Mouse (Mus musculus) megakaryocyte progenitor cell, adult 5-6 weeks (primary cell): ENCODE results near the gene Yif1b. TPM values are rescaled to one million over a fixed set of nuclear protein-coding genes. Genes with fewer than 3 reads are reported as not detected.

Experiments used
- ATAC-seq: replicated peaks from 2 replicates; pipeline ENCODE4 v1.8.0; 2016; ENCODE audit warnings: mild to moderate bottlenecking, moderate TSS enrichment, inconsistent platforms; ENCODE audit not compliant: poor library complexity
- total RNA-seq, 2 experiments: library from RNA; stranded (forward) in 1 of 2; stranded (reverse) in 1 of 2; fragments of 157-497, 149-512 nt in 1 of 2; fragments of 200-1000 nt in 1 of 2; gene quantifications; 2 replicates each; pipeline versions ENCODE4 v1.2.3 to v1.2.4; 2015 to 2017

Gene Yif1b
- total RNA-seq, 2 experiments from 2014 or later = 34.1 to 75.8 TPM

DNA sequence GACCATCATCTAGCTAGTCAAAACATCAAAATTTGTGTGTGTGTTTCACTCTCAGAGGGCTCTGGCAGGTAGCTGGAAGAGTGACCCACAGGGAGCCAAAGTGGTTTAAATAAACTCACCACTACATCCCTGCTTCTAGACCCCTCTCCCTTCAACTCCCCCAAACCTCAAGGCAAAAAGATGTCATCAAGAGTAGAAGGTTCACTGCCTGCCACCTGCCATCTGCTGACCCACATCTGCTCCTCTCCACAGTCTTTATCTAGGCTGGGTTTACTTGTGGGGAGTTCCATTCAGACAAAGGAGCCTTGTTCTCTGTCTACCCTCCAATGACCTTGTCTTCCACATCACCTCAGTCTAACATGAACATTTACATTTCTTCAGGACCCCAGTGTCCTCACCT lies 41.1 kb downstream of the Yif1b start:
- no peak for ATAC-seq

DNA sequence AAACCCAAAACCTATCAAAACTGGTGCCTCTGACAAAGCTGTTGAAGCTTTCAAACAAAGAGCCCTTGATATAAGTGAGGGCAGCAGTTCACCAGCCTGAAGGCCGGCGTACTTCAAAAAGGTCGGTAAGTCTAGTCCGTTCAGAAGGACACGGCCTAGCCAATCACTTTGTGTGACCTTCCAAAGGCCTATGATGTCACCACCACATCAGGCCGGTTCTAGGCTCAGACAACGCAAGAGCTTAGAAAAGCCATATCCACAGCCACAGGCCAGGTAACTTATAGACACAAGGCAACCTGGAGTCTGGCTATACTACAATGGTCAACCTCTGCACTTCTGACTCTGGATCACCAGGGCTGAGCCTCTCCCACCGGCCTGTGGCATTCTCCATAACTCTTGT lies 41.8 kb downstream of the Yif1b start:
- no peak for ATAC-seq

DNA sequence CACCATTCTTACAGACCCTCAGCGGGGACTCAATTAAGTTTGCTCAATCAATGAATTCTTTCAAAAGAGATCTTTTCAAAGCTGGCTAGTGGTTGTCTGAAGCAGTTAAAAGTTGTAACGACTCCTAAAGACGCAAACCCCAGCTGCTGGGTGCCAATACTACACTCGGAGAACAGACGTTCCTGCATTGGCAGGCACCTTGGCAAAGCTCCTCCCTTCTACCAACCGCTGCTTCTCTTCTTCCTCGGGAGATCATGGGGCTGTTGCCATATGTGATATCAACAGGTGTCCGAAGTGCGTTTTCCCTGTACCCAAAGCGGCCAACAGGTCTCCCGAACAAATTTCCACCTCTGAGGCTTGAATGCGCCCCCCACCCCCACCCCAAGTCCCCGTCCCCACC lies 42.7 kb downstream of the Yif1b start:
- ATAC-seq = peak; percentile 53

DNA sequence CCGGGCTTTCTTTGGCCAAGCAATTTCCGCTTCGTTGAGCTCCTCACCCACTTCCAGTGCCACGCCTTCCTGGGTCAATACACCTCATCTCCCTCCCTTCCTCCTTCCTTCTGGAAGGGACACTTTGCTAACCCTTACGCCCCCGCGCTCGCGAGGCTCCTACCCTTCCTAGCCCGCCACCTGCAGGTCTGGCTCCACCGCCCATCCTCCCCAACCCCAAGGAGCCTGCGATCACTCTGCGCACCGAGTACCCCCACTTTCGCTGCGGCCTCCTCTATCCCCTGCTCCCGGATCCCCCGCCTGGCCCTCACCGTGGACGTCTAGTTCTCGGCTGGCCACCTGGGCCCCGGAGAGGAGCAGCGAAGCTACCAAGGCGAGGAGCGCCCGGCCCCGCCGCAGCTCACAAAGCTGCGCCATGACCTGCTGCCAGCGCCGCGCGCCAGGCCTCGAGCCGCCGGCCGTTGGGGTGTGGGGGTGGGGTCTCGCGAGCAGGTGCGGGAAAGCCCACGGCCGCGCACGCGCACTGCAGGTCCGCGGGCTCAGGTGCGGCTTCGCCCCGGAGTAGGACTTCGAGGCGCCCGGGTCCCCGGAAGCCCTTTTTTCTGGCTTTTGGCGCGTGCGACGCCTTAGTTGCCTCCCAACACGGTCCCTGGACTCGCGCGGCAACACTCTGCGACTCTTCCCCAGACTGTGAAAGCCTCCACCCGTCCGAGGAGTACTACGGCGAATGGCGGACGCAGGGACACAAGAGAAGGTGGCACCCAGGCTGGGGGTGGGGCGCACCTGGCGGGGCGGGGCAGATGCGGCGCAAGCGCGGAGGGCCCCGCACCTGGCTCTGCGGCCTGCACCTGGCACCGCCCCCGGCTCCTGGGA lies 43.3 kb downstream of the Yif1b start, which contains the start of gene Spint2:
Gene Spint2 (minus strand): TSS at position 712 of the 873 bp plus-strand sequence.
- ATAC-seq = peak; percentile 51

DNA sequence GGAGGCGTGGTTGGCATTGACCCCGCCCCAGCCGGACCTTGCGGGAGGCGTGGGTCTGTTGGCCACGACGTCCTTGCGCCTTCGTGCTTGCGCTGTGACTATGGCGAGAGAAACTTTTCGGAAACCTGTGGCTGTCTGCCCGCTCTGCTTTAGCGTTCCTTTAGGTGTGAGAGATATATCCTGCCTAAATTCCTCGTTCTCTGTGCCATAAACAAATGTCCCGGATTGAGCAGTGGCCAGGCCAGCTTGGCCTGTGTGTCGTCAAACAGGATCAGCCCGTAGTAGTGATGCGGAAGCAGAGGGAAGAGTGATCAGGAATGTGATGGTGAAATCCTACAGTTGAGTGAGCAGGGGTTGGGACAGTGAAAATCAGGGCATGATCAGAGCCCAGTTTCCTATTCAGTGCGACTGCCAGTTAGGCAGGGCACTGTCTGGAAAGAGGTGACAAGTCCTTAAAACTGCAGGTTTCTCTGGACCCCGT lies 44.0 kb downstream of the Yif1b start:
- peak; percentile 48 for ATAC-seq

DNA sequence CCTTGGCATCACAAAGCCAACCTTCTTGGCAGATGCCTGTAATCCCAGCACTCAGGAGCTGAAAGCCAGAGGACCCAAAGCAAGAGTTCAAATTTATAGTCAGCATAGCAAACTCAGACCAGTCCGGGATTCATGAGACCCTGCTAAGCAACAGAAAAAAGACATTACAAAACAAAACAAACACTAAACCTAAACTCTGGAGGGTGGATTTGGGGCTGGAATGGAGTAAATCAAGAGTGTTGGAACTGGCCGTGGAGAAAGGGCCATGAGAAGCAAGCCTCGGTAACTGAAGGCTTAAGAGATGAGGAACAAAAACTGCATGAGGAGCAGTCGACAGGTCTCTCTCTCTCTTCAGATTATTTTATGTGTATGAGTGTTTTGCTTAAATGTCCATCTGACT lies 45.7 kb downstream of the Yif1b start:
- ATAC-seq = no peak

DNA sequence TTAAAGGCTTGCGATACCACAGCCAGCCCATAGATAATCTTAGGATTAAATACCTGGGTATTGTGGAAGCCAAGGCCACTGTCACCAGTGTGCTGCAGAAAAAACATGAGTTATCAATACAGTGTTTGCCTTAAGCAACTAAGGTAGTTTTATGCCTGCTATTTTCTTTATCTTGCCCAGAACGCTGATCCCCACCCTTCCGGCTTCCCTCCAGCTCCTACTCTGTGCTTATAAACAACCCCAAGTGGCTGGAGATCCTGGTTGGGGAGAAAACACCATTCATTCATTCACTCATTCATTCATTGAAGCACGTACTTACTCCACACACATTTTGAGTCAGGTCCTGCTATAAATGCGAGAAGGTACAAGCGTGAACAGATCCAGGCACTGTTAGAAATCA lies 46.4 kb downstream of the Yif1b start:
- no peak for ATAC-seq

DNA sequence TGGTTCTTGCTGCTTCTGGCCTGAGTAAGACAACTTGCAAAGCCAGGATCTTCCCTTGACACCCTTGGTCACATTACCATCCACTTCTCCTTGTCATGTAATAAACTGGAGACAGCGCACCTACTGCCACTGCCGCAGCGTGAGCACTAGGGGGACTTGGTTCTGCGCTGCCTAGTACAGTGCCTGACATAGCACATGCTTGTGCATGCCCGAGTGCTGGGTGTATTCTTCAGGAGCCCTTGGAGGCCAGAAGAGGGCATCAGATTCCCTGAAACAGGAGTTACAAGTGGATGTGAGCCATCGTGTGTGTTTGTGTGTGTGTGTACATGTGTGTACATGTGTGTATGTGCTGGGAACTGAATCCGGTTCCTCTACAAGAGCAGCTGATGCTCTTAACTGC lies 49.4 kb downstream of the Yif1b start:
- peak; percentile 26; the same call in 1 of the 2 replicates for ATAC-seq

DNA sequence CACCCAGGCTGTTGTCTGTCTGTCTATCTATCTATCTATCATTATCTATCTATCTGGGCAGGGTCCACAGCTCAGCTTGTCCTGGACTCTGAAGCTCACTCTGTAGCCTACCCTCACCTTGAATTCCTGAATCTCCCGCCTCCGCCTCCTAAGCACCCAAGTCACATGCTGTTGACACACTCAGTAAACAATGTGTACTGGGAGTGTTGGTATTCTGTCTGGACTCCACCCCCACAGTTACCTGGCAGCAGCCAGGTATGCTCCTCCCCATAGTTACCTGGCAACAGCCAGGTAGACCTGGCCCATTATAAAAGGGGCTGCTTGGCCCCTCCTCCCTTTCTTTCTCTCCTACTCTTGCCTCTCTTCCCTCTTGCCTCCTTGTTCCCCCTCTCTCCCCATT lies 50.0 kb downstream of the Yif1b start:
- no peak for ATAC-seq

DNA sequence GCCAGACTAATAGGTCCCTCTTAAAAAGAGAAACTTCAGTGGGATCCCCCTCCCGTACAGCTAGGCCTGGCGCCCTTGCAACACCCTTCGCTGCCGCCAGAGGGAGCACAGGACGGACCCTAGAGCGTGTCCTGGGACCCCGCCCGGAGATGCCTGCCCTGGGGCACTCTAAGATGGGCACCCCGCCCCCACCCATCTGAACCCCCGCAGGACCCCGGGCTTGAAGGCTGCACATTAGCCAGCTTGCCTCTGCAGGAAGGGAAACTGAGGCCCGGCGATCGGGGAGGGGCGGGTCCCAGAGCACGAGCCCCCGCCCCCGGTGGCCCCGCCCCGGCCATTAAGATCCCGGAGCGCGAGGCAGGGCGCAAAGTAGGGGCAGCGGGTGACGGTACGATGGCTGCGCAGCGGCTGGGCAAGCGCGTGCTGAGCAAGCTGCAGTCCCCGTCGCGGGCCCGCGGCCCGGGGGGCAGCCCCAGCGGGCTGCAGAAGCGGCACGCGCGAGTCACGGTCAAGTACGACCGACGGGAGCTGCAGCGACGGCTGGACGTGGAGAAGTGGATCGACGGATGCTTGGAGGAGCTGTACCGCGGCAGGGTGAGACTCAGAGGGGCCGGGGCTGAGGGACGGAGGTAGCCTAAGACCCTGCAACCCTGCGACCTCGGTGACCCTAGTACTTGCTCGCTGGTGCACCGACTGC lies 51.0 kb downstream of the Yif1b start, which contains the start of gene Ppp1r14a:
Gene Ppp1r14a (plus strand): TSS at position 367 of the 697 bp plus-strand sequence.
- peak; percentile 84 for ATAC-seq

DNA sequence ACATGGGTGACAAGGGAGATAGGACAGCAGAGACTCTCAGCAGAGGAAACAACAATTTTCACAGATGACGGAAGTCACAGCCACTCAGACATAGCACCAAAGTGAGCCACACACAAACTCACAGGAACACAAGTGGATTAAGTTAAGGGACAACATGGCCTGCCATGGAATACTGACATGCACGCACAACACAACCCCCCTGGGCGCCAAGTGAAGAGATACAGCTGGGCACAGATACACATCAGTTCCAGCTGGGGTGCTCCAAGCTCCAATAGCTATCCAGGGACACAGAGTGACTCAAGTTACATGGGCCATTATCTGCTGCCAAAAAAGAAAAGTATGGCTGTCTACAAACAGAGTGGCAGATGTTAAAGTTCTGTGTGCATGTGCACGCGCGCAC lies 51.7 kb downstream of the Yif1b start:
- ATAC-seq = no peak

DNA sequence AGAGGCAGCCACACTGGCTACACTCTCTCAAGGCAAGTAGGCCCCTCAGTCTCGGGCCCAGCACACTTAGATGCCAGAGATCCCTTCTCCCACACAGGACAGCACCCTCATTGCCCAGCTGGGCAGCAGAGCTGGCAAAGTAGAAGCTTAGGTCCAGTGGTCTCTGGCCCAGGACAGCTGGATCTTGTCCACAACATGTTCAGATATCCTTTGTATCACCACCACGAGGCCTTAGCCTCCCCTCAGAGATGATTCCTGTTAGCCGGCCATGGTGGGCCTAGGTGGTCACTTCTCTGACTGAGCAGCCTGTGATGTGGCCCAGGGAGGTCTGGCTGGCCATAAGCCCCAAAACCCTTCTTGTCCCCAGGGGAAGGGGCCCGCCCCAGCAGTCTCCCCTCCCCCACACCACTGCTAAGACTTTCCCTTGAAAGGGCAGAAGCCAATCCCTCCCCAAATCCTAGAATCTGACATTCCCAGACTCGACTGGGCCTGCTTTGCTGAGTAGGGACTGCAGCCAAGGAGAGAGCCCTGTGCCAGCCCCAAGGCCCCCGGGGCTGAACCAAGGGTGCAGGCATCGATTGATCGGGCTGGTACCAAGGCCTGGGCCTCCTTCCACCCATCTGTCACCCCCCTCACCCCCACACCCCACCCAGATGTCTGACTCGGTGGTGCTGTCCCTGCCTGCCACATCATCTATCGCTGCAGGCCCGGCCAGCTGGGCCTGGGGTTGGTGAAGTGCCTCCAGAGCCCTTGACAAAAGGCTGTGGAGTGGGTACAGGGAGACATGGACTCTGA lies 52.8 kb downstream of the Yif1b start:
- no peak for ATAC-seq

DNA sequence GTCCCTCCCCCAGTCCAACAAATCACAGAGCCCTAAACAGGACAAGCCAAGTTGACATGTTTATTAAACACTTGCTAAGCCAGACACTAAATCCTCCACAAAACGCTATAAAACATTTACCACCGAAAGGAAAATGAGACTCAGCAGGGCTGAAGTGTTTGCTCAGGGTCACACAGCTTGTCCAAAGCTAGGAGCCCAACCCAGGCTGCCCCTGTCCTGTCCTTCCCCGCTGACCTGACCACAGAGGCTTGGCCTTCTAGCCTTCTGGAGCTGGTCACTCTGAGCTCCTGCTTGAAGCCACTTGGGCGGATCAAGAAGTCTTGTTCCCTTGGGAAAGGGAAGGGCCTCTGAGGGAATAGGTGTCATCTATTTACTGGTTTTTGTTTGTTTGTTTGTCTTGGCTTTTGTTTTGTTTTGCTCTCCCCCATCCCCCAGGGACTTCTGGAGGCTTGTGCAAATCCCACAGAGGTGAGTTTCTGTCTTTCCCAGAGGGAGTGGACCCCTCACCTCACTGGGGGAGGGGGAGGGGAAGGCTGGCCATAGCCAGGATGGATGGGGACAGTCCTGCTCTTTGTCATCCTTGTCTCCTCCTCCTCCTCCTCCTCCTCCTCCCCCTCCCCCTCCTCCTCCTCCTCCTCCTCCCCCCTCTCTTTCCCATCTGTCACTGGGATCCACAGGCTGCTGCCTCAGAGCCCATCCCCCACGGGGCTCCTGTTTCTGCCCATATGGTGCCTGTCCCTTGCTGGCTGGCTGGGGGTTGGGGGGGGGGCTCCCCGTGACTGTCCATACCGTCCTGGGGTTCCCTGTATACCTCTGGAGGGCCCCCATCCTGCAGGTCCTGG lies 53.7 kb downstream of the Yif1b start:
- ATAC-seq = no peak

DNA sequence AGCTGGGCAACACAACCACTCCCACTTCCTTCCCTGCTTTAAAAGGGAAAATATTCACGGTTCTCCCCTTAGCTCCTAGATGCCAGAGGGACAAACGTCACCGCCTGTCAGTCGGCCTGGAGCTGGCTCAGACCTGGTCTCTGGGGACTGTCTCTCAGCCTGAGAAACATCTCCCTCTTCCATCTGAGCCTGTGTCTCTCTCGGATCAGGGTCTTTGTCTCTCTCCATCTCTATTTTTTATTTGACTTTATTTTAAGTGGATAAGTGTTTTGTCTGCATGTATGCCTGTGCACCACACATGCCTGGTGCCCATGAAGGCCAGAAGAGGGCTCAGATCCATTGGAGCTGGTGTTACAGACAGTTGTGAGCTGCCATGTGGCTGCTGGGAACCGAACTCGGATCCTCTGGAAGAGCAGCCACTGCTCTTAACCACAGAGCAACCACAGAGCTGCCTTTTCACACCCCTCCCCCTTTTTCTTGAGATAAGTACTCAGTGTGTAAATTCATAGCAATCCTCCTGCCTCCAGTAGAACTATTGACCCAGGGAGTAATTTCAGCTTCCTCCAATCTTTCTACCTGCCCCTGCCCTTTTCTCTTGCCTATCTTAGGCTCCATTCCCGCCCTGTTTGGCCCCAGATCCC lies 54.4 kb downstream of the Yif1b start:
- ATAC-seq = no peak

DNA sequence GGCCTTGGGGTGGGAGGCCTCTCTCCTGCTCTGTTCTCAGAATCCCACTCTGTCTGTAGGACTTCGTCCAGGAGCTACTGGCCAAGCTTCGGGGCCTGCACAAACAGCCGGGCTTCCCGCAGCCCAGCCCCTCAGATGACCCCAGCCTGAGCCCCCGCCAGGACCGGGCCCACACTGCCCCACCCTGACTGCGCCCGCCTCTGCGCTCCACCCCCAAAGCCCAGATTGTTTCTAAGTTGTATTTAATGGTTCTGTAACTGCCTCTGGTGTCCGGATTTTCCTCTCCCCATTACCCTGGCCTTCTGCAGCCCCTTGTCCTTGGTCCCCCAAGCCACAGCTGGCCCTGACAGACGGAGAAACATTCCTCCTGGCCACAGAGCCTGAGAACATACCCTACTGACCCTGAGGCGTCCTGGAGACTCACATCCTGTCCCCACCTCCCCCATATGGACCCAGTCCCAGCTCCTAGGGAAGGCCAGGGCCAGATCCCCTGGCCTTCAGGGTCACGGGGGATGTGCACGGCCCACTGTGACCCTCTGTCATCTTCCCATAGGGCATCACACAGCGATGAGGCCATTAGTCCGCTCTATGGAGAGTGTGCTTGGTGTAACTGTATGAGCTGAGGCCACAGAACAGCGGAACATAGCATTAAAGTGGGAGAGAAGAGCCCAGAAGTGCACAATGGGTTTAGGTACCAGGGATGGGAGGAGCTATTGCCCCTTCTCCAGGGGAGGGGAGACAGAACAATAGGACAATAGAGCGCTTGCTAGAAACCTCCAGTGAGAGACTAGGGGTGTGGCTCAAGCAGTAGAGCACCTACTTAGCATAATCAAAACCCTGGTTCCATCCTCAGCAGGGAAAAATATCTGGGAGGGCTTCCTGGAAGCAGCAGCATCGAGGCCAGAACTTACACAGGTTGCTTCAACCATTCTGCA lies 55.3 kb downstream of the Yif1b start:
- ATAC-seq = no peak

DNA sequence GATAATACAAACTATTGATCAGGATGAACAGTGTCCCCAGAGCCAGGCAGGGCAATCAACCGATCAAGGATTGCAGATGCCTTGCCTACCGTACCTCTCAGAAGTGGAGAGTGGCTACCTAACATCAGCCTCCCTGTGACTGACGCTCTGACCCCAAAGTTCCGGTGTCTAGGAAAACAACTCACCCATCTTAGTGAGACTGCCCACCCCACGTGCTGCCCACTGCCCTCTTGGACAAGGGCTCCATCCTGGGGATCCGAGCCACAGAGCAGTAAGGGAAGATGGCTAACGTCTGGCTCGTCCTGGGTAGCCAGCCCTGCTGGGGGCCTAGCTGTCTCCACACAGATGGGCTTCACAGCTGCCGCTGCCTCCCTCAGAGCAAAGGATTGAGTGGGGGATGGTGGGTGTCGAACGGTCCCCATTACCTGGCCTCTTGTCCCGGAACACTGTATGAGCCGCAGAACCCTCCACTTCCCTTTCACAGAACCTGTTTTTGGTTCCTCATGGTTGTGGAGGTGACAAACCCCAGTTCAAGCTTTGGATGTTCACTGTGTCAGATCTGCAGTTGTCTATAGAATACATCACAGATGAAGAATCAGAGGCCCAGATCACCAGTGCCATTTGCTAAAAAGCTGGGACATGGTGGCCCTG lies 56.1 kb downstream of the Yif1b start:
- ATAC-seq = no peak

DNA sequence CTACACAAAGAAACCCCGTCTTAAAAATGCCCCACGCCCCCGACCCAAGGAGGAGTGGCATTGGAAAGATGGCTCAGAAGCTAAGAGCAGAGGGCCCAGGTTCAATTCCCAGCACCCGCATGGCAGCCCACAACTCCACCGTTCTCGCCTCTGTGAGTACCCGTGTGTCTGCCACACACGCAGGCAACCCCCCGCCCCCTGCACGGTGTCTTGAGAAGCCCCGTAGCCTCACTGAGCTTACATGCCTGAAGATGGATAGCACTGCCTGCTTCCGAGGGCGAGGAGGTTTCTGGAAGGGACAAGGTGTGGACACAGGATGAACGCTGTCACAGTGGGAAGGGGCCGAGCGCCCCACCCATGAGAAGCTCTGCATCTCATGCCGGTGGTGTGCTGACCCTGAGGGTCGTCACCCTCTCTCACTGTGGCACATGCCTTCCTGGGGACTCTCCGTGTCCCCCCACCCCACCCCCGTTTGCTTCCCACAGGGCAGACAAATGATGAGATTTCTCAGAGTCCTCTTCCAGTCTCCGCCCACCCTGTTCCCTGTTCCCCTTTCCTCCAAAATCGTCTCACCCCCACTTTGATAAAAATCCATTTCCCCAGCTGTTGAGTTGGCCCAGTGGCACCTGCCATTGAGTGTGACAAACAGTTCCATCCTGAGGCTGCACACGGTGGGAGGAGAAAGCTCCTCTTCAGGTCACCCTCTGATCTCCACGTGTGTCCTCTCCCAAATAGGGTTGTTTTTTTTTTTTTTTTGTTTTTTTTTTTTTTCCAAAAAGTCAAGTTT lies 57.9 kb downstream of the Yif1b start:
- no peak for ATAC-seq
